Mouse (Mus musculus) thymus, adult 2 months (tissue): Measurements from ENCODE around the gene Tbx10.
"Not testable (repeated sequence)": the region's sequence is repeated elsewhere in the genome, so short reads cannot be mapped to it uniquely, and the experiment has no call there.

ENCODE experiments used
- CTCF ChIP-seq: fragments of 200-500 bp; IDR thresholded peaks from 2 replicates; pipeline ENCODE4 v1.5.1; 2012; ENCODE audit warnings: mild to moderate bottlenecking, control low read depth, low read length, moderate library complexity, borderline replicate concordance; ENCODE audit not compliant: control insufficient read depth, poor library complexity, insufficient read depth; ENCODE audit errors: extremely low read depth
- POLR2A ChIP-seq: fragments of 200-500 bp; IDR thresholded peaks from 2 replicates; pipeline ENCODE4 v1.6.1; 2012; ENCODE audit warnings: mild to moderate bottlenecking, low read length, control low read depth, moderate library complexity; ENCODE audit not compliant: control insufficient read depth, poor library complexity, insufficient read depth; ENCODE audit errors: extremely low read depth

GRCm38 (mm10) chr19:3957296-3958036 lies 35.1 kb upstream of the Tbx10 start:
- TF ChIP-seq CTCF, POLR2A: not testable (repeated sequence)
